Mouse (Mus musculus) heart, adult 2 months (tissue): ENCODE results near the gene Gm17581.

Source experiments
- CTCF ChIP-seq: fragments of 200-600 bp; IDR thresholded peaks from 2 replicates; pipeline ENCODE4 v1.8.1; 2022; ENCODE audit warnings: antibody characterized with exemption, mild to moderate bottlenecking, moderate library complexity
- EP300 ChIP-seq: fragments of 200-500 bp; IDR thresholded peaks from 2 replicates; pipeline ENCODE4 v1.6.1; 2011; ENCODE audit warnings: low read depth, low read length, control low read depth; ENCODE audit not compliant: insufficient read depth
- POLR2A ChIP-seq: fragments of 200-500 bp; IDR thresholded peaks from 2 replicates; pipeline ENCODE4 v1.6.1; 2011; ENCODE audit warnings: mild to moderate bottlenecking, low read depth, low read length, control low read depth; ENCODE audit not compliant: insufficient read depth

DNA sequence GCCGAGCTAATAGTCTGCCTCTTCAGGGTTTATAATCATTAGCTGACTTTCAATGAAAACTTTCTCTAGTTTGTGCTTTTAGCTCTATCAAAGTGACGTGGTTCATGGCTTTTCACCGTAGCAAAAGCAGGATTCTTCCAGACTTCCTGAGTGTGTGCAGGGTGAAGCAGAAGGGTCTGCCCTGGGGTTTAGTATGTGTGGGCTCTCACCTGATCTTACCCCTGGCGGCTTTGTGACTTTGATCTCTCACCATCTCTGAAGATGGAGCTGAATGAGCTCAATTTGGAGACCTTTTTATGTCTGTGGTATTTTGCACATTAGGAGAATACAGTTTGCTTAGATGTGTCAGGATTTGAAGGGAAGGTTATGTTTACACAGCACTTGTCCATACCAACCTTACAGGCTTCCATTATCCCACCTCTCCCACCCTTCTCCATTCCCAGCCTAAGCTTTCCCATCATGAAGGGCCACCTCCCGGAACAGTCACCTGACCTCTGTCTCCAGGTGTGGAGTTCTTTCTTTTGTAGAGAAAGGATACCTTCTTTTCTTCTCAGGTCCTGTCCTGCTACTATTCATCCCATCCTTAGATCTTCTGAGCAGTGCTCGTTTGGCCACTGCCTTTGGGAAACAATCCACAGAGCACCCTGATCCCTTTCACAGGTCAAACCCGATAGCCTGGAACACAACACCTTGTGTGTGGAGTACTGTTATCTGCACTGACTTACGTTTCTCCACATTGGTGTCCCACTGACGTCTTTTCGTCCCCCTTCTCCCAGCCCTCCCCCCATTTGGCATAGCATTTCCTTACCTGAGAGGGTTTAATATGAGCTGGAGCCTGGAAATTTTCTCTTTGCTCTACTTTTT lies 41.4 kb upstream of the Gm17581 start:
- TF ChIP-seq CTCF, result no peak
- TF ChIP-seq POLR2A, result no peak
- TF ChIP-seq EP300, result no peak
